Mouse (Mus musculus): ENCODE measurements around the gene Afap1l2.

DNA sequence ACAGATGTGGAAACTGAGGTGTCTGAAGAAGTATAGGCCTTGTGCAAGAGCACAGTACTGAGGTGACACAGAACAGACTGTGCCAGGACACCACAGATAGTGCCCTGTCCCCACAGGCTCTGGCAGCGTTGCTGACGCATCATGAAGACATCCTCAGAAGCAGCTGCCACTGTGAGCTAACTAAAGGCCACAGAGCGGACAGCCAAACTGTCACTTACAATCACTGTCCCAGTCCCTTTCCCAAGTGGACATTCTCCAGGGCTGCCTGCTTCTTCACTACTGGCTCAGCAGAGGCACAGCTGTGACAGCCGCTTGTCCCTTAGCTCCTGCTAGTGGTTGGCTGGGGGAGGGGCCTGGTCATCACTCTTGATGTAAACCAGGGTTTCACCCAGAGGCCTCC lies 33.9 kb downstream of the Afap1l2 start:
- TF ChIP-seq HCFC1 (IDR thresholded peaks at IDR 0.05; ENCODE audit: borderline replicate concordance, insufficient read depth, low read length), result no peak
- no peak for TF ChIP-seq ZC3H11A (IDR thresholded peaks at IDR 0.05; ENCODE audit: borderline replicate concordance, low read depth, low read length)
